Mouse (Mus musculus) heart, postnatal 0 days (tissue): ENCODE results near the gene Shc1. TPM values are rescaled to one million over a fixed set of nuclear protein-coding genes. Genes with fewer than 3 reads are reported as not detected.

Experiments used
- ATAC-seq: fragments of 200-750 bp; cut with Nextera tagmentation; 2 replicates; pipeline ENCODE4 v1.8.0; 2017; ENCODE audit warnings: low read depth, moderate number of reproducible peaks, moderate library complexity; ENCODE audit not compliant: insufficient read depth
- DNase-seq: peaks from one replicate; pipeline ENCODE4 v3.0.0-alpha.2; 2016; ENCODE audit warnings: low spot score
- H3K27ac ChIP-seq: fragments of 300-500 bp; sonication (generic); 2 replicates; pipeline ENCODE4 v1.5.1; 2014; ENCODE audit warnings: low read depth, mild to moderate bottlenecking
- H3K27me3 ChIP-seq: fragments of 300-500 bp; sonication (generic); 2 replicates; pipeline ENCODE4 v1.6.1; 2014; ENCODE audit warnings: low read length, mixed read lengths; ENCODE audit not compliant: control insufficient read depth, insufficient read depth
- H3K36me3 ChIP-seq: fragments of 300-500 bp; sonication (generic); replicated peaks from 2 replicates; pipeline ENCODE4 v1.6.1; 2014; ENCODE audit warnings: low read length, mixed read lengths; ENCODE audit not compliant: control insufficient read depth, insufficient read depth
- H3K4me1 ChIP-seq: fragments of 300-500 bp; sonication (generic); 2 replicates; pipeline ENCODE4 v1.6.1; 2014; ENCODE audit warnings: antibody characterized with exemption; ENCODE audit not compliant: control insufficient read depth, insufficient read depth
- H3K4me2 ChIP-seq: fragments of 300-500 bp; sonication (generic); 2 replicates; pipeline ENCODE4 v1.6.1; 2014; ENCODE audit warnings: low read depth, mild to moderate bottlenecking, low read length, moderate library complexity
- H3K4me3 ChIP-seq: fragments of 300-500 bp; sonication (generic); 2 replicates; pipeline ENCODE4 v1.5.1; 2014; ENCODE audit warnings: low read depth, low read length
- H3K9ac ChIP-seq: fragments of 300-500 bp; sonication (generic); replicated peaks from 2 replicates; pipeline ENCODE4 v1.6.1; 2014; ENCODE audit warnings: low read depth, low read length, mixed read lengths
- H3K9me3 ChIP-seq: fragments of 300-500 bp; sonication (generic); replicated peaks from 2 replicates; pipeline ENCODE4 v1.6.1; 2016; ENCODE audit warnings: low read length; ENCODE audit not compliant: control insufficient read depth
- CTCF ChIP-seq: IDR thresholded peaks from 2 replicates; pipeline ENCODE4 v1.5.1; 2016; ENCODE audit warnings: antibody characterized with exemption, control low read depth, low read depth
- EP300 ChIP-seq: IDR thresholded peaks from 2 replicates; pipeline ENCODE4 v1.6.1; 2016; ENCODE audit warnings: antibody characterized with exemption, low read depth
- WGBS: fragments of 180-500 bp; shearing (Covaris S2); extraction: QIAGEN DNeasy Blood & Tissue Kit; methylation state at CpG from one replicate; pipeline ENCODE4 v1.1.7; 2014; 5-methylcytosine and 5-hydroxymethylcytosine counted together
- polyA plus RNA-seq: library from polyadenylated mRNA; unstranded; fragments of >200 nt; fragmentation: Nextera tagmentation; extraction: Ambion mirVana; gene quantifications from 2 replicates; pipeline ENCODE4 v1.2.1, GENCODE M21; 2015
- total RNA-seq: library from RNA; depleted of rRNA; stranded (reverse); fragments of >200 nt; gene quantifications from 2 replicates; pipeline ENCODE4 v1.2.3, GENCODE M21; 2014; ENCODE audit warnings: low replicate concordance

The Shc1 gene
- total and polyA plus RNA-seq, 2 experiments from 2014 or later: 35.8 to 82.1 TPM

DNA sequence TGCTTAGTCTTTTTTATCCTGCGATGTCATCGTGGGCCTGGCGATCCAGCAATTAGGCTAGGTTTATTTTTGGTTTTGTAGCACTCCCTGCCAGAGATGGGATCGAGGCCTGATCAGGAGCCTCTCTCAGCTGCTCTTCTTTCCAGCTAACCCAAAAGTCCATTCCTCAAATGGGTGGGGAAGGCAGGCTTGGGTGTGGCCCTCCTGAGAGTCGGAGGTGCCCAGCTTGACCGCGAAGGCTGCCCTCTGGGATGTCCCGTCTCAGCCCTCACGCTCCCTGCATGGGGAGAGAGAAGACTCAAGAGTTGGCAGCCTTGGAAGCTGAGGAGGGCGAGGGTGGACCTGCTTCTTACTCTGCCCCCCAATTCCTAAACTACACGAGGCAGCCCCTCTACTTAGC lies 16.3 kb downstream of the Shc1 start:
- Histone ChIP-seq H3K4me1 (peaks cover 23% of the 10 kb centered on the region; the same call in 1 of the 2 replicates), H3K4me2 (no peak overlapping the region), H3K27ac (no peak overlapping the region), H3K9me3 (no peaks in the 10 kb centered on the region), H3K36me3 (peaks cover 26% of the 10 kb centered on the region), H3K4me3 (no peak overlapping the region), H3K27me3 (no peaks in the 10 kb centered on the region), H3K9ac (no peak overlapping the region)
- no peak for DNase-seq
- TF ChIP-seq CTCF (no peak), EP300 (no peak)
- ATAC-seq: no peak
- 69% methylated on average over 11 of the region's 11 CpGs for WGBS

DNA sequence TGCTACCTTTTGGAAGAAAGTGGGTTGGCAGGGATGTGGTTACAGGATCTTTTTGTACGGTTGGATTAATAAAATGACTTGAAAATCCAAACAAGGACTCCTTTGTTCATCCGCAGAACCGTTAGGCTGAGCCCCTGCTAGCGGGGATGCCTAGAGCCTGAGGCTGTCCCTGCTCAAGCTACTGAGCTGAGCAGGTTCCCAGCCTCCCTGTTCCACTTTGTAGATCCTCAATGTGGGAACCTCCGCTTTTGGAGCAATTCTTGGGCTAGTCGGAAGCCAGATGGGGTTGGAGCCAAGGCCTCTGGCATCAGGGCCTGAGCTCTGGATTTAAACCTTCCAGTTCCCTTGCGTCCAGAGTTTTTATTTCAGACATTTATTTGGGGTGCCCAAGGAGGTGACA lies 16.8 kb downstream of the Shc1 start:
- no peak for TF ChIP-seq CTCF
- TF ChIP-seq EP300: no peak
- H3K9ac ChIP-seq: no peak overlapping the region
- no peak overlapping the region for H3K4me3 ChIP-seq
- WGBS: 80% methylated on average over 7 of the region's 7 CpGs
- no peak overlapping the region for H3K4me2 ChIP-seq
- H3K27ac ChIP-seq: no peak overlapping the region
- peaks cover 27% of the 10 kb centered on the region for H3K36me3 ChIP-seq
- no peak for DNase-seq
- peaks cover 23% of the 10 kb centered on the region; the same call in 1 of the 2 replicates for H3K4me1 ChIP-seq
- no peak for ATAC-seq
- no peaks in the 10 kb centered on the region for H3K9me3 ChIP-seq
- H3K27me3 ChIP-seq: no peaks in the 10 kb centered on the region

DNA sequence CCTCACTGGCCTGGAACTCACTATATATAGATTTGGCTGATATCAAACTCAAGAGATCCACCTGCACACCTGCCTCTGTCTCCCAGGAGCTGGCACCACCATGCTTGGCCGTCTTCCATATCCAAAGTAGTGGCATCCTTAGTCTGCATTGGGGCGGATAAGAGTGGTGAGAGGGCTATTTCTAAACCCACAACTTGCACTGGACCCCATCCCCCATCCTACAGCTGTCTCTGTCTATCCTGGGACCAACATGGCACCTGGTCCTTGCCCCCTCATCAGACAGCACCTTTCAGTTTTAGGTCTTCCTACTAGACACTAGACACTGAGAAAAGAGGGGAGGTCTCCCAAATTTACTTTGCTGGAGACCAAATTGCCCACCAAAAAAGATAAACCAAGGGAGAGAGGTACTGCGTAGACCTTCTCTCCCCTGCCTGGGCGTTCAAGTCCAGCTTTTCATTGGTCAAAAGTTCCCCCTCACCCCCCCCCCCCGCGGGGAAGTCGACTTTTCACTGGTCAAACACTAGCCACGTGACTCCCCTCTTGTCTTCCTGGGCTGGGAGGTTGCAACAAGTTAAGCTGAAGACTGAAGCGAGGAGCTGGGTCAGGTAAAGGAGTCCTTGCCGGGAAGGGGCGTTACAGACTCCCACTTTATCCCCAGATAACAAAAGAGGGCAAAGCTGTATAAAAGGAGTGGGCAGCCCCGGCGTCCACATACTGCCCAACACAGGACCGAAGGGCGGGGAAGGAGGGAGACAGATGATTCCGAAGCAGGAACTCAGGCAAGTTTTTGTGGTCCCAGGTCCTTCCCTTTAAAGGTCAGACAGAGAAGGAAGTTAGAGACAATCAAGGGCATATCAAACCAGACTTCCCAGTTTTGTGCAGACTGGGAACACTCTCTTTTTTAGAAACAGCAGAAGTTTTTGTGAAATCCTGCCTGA lies 18.2 kb downstream of the Shc1 start, which contains the start of gene Pbxip1:
TSS of gene Pbxip1 (plus strand) at position 531 of the 938 bp plus-strand sequence.
- Histone ChIP-seq H3K4me1 (peaks cover 23% of the 10 kb centered on the region; the same call in 1 of the 2 replicates), H3K4me3 (peak within 1 kb of the TSS; percentile 63), H3K27me3 (no peaks in the 10 kb centered on the region), H3K4me2 (peak within 1 kb of the TSS; percentile 82), H3K27ac (peak within 1 kb of the TSS; percentile 86), H3K9me3 (no peaks in the 10 kb centered on the region), H3K36me3 (peaks cover 35% of the 10 kb centered on the region), H3K9ac (peak within 1 kb of the TSS; percentile 68)
- no peak for TF ChIP-seq CTCF
- no peak for TF ChIP-seq EP300
- ATAC-seq: peak; percentile 88
- DNase-seq: peak; percentile 93
- 3% methylated on average over 16 of the region's 16 CpGs for WGBS

DNA sequence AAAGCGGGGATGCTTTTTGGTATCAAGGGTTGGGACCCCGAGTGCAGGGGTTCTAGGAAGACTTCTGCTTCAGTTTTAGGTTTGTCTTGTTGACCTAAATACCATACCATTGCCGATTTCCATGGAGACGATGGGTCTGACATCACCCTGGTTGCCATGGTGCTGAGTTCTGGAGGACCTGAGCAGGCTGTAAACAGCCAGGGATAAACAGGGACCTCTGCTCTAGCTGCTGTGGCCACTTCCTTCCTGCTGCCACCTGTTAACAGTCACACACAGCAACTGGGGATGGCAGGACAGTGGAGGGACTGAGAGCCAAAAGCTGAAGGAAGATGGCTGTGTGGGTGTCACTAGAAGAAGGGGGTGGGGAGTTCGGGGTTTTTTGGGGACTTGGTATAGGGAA lies 19.0 kb downstream of the Shc1 start:
- H3K4me3 ChIP-seq: peak overlapping the region; percentile 63
- ATAC-seq (peak; percentile 32; the same call in 1 of the 2 replicates), DNase-seq (peak; percentile 57)
- no peaks in the 10 kb centered on the region for H3K9me3 ChIP-seq
- peak overlapping the region; percentile 68 for H3K9ac ChIP-seq
- no peaks in the 10 kb centered on the region for H3K27me3 ChIP-seq
- H3K36me3 ChIP-seq: peaks cover 36% of the 10 kb centered on the region
- peak overlapping the region; percentile 86 for H3K27ac ChIP-seq
- H3K4me2 ChIP-seq: peak overlapping the region; percentile 82
- TF ChIP-seq CTCF (no peak), EP300 (no peak)
- H3K4me1 ChIP-seq: peaks cover 23% of the 10 kb centered on the region; the same call in 1 of the 2 replicates
- WGBS: 27% methylated on average over 5 of the region's 5 CpGs

DNA sequence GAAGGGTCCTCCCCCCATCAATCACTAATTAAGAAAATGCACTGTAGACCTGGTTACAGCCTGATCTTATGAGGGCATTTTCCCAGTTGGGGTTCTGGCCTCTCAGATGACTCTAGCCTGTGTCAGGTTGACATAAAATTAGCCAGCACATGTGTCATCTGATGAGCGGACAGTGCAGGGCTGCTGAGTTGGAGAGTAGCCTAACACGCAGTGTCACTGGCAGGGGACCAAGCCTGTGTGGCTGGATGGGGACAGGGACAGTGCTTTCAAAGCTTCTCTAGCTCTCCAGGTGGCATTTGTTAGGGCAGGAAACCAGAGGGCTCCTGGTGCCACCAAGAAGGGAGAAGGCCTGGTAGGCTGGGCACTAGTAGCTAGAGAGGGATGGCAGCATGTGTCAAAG lies 22.4 kb downstream of the Shc1 start:
- H3K27me3 ChIP-seq: no peaks in the 10 kb centered on the region
- no peak for ATAC-seq
- H3K9ac ChIP-seq: no peak overlapping the region
- H3K36me3 ChIP-seq: peaks cover 37% of the 10 kb centered on the region
- H3K4me1 ChIP-seq: peaks cover 23% of the 10 kb centered on the region; the same call in 1 of the 2 replicates
- H3K4me3 ChIP-seq: no peak overlapping the region
- DNase-seq: no peak
- TF ChIP-seq CTCF (no peak), EP300 (no peak)
- H3K4me2 ChIP-seq: no peak overlapping the region
- H3K27ac ChIP-seq: no peak overlapping the region
- H3K9me3 ChIP-seq: no peaks in the 10 kb centered on the region
- 74% methylated on average over 2 of the region's 2 CpGs for WGBS
